Mouse (Mus musculus) embryonic facial prominence, embryonic 14.5 days (tissue): Measurements from ENCODE around the gene Ankrd12. TPM values are rescaled to one million over a fixed set of nuclear protein-coding genes. Genes with fewer than 3 reads are reported as not detected.

ENCODE experiments used
- ATAC-seq: fragments of 200-750 bp; cut with Nextera tagmentation; 2 replicates; pipeline ENCODE4 v1.8.0; 2017; ENCODE audit warnings: low read depth, moderate number of reproducible peaks, moderate TSS enrichment
- DNase-seq: peaks from one replicate; pipeline ENCODE4 v3.0.0-alpha.2; 2015; ENCODE audit warnings: low spot score
- H3K27ac ChIP-seq: fragments of 300-500 bp; sonication (generic); replicated peaks from 2 replicates; pipeline ENCODE4 v1.5.1; 2014; ENCODE audit warnings: low read depth, mild to moderate bottlenecking, low read length, moderate library complexity
- H3K27me3 ChIP-seq: fragments of 300-500 bp; sonication (generic); replicated peaks from 2 replicates; pipeline ENCODE4 v1.6.1; 2014; ENCODE audit warnings: low read length; ENCODE audit not compliant: control insufficient read depth, insufficient read depth
- H3K36me3 ChIP-seq: fragments of 300-500 bp; sonication (generic); 2 replicates; pipeline ENCODE4 v1.6.1; 2014; ENCODE audit warnings: low read length, mixed read lengths; ENCODE audit not compliant: control insufficient read depth, insufficient read depth
- H3K4me1 ChIP-seq: fragments of 300-500 bp; sonication (generic); 2 replicates; pipeline ENCODE4 v1.6.1; 2014; ENCODE audit warnings: antibody characterized with exemption, low read length; ENCODE audit not compliant: control insufficient read depth, insufficient read depth
- H3K4me2 ChIP-seq: fragments of 300-500 bp; sonication (generic); 2 replicates; pipeline ENCODE4 v1.6.1; 2014; ENCODE audit warnings: low read depth, mild to moderate bottlenecking, low read length, moderate library complexity, mixed read lengths
- H3K4me3 ChIP-seq: fragments of 300-500 bp; sonication (generic); 2 replicates; pipeline ENCODE4 v1.5.1; 2014; ENCODE audit warnings: low read depth, mild to moderate bottlenecking, low read length
- H3K9ac ChIP-seq: fragments of 300-500 bp; sonication (generic); 2 replicates; pipeline ENCODE4 v1.6.1; 2014; ENCODE audit warnings: low read depth, mild to moderate bottlenecking, low read length, moderate library complexity, mixed read lengths
- H3K9me3 ChIP-seq: fragments of 300-500 bp; sonication (generic); 2 replicates; pipeline ENCODE4 v1.6.1; 2016; ENCODE audit warnings: low read length; ENCODE audit not compliant: control insufficient read depth
- WGBS: fragments of 180-500 bp; shearing (Covaris S2); extraction: QIAGEN DNeasy Blood & Tissue Kit; methylation state at CpG from one replicate; pipeline ENCODE4 v1.1.7; 2014; 5-methylcytosine and 5-hydroxymethylcytosine counted together
- polyA plus RNA-seq: library from polyadenylated mRNA; unstranded; fragments of >200 nt; fragmentation: Nextera tagmentation; extraction: Ambion mirVana; gene quantifications from 2 replicates; pipeline ENCODE4 v1.2.1, GENCODE M21; 2014

Gene Ankrd12
- polyA plus RNA-seq, 1 experiment from 2014 or later, result 25.2 TPM

DNA sequence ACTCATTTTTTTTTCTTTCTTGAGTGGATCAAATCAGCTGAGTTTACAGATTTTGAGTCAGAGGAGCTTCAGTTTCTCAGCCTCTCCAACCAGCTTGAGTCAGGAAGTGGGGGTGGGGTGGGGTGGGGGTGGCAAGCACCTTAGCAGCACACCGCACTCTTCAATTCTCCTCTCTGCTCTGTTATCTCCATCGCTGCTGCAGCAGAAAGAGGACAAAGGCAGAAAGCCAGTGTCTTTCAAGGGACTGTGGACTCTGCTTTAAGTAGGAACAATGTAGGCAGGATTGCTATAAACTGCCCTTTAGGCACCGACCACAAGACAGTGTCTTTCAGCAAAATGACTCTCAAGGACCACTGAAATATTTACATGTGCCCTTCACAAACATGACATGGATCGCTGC, 122.9 kb downstream of the Ankrd12 start:
- H3K9me3 ChIP-seq, result no peaks in the 10 kb centered on the region
- 60% methylated on average over 4 of the region's 4 CpGs for WGBS
- H3K36me3 ChIP-seq, result no peaks in the 10 kb centered on the region

DNA sequence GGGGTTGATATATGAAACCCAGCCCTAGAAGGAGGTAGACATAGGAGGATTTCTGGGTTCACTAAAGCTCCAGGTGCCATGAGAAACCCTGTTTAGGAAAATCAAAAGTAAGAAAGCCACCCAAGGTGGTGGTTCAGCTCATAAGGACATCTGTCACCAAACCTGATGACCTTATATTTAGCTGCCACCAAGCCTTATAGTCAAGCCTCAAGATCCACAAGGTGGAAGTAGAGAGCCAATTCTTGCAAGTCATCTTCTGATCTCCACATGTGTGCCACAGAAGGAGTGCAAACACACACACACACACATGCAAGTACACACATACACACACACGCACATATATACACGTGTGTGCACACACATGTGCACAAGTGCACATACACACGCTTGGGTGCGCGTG, 124.8 kb downstream of the Ankrd12 start:
- no peaks in the 10 kb centered on the region for H3K27me3 ChIP-seq
- H3K27ac ChIP-seq, result no peak overlapping the region
- peaks cover 15% of the 10 kb centered on the region for H3K36me3 ChIP-seq
- H3K4me3 ChIP-seq, result no peak overlapping the region
- 89% methylated on average over 5 of the region's 5 CpGs for whole genome bisulfite sequencing
- no peak overlapping the region for H3K4me2 ChIP-seq
- no peak for DNase-seq
- no peaks in the 10 kb centered on the region for H3K9me3 ChIP-seq
- no peak overlapping the region for H3K9ac ChIP-seq
- no peak for ATAC-seq
- peaks cover 3% of the 10 kb centered on the region for H3K4me1 ChIP-seq

More for the DNA sequence above, 122.9 kb downstream of the Ankrd12 start:
- H3K4me3 ChIP-seq, result no peak overlapping the region
- DNase-seq, result no peak
- no peak overlapping the region for H3K4me2 ChIP-seq
- no peaks in the 10 kb centered on the region for H3K27me3 ChIP-seq
- H3K27ac ChIP-seq, result no peak overlapping the region
- ATAC-seq, result no peak
- no peak overlapping the region for H3K9ac ChIP-seq
- peaks cover 8% of the 10 kb centered on the region for H3K4me1 ChIP-seq

GRCm38 (mm10) chr17:65950622-65951404, 126.1 kb downstream of the Ankrd12 start, which contains the start of gene Twsg1:
TSS of gene Twsg1 (minus strand) at chr17:65951226.
- no peaks in the 10 kb centered on the region for H3K9me3 ChIP-seq
- peak within 1 kb of the TSS; percentile 88 for H3K27ac ChIP-seq
- ATAC-seq (peak; percentile 96), DNase-seq (peak; percentile 94)
- no peaks in the 10 kb centered on the region for H3K27me3 ChIP-seq
- H3K4me3 ChIP-seq, result peak within 1 kb of the TSS; percentile 94
- H3K36me3 ChIP-seq, result peaks cover 24% of the 10 kb centered on the region
- H3K4me2 ChIP-seq, result peak within 1 kb of the TSS; percentile 72
- WGBS, result under 1% methylated on average over 28 of the region's 87 CpGs
- H3K4me1 ChIP-seq, result peaks cover 3% of the 10 kb centered on the region
- peak within 1 kb of the TSS; percentile 95 for H3K9ac ChIP-seq

- H3K9me3 ChIP-seq, result no peaks in the 10 kb centered on the region
- H3K4me3 ChIP-seq, result peak overlapping the region; percentile 94
- no peaks in the 10 kb centered on the region for H3K27me3 ChIP-seq
- peak overlapping the region; percentile 88 for H3K27ac ChIP-seq
- peaks cover 28% of the 10 kb centered on the region for H3K36me3 ChIP-seq
- 24% methylated on average over 7 of the region's 7 CpGs for WGBS
- DNase-seq (no peak), ATAC-seq (no peak)
- peaks cover 3% of the 10 kb centered on the region for H3K4me1 ChIP-seq
- H3K4me2 ChIP-seq, result peak overlapping the region; percentile 72
- H3K9ac ChIP-seq, result peak overlapping the region; percentile 95
Observed at GRCm38 (mm10) chr17:65950183-65950582, 126.7 kb downstream of the Ankrd12 start.

- Histone ChIP-seq H3K9ac (no peak overlapping the region), H3K27ac (no peak overlapping the region), H3K4me3 (no peak overlapping the region), H3K36me3 (peaks cover 30% of the 10 kb centered on the region), H3K27me3 (no peaks in the 10 kb centered on the region), H3K4me1 (peaks cover 9% of the 10 kb centered on the region), H3K9me3 (no peaks in the 10 kb centered on the region), H3K4me2 (no peak overlapping the region)
- 81% methylated on average over 8 of the region's 8 CpGs for WGBS
- DNase-seq (no peak), ATAC-seq (no peak)
Observed at GRCm38 (mm10) chr17:65947307-65947706, 129.6 kb downstream of the Ankrd12 start.

GRCm38 (mm10) chr17:65945420-65945819, 131.5 kb downstream of the Ankrd12 start:
- H3K9ac ChIP-seq, result no peak overlapping the region
- peaks cover 9% of the 10 kb centered on the region for H3K4me1 ChIP-seq
- DNase-seq (no peak), ATAC-seq (no peak)
- 86% methylated on average over 2 of the region's 2 CpGs for WGBS
- H3K4me2 ChIP-seq, result no peak overlapping the region
- H3K27ac ChIP-seq, result no peak overlapping the region
- no peaks in the 10 kb centered on the region for H3K27me3 ChIP-seq
- peaks cover 30% of the 10 kb centered on the region for H3K36me3 ChIP-seq
- no peak overlapping the region for H3K4me3 ChIP-seq
- H3K9me3 ChIP-seq, result no peaks in the 10 kb centered on the region

- WGBS, result 70% methylated on average over 4 of the region's 4 CpGs
- H3K4me3 ChIP-seq, result no peak overlapping the region
- no peaks in the 10 kb centered on the region for H3K27me3 ChIP-seq
- H3K9me3 ChIP-seq, result no peaks in the 10 kb centered on the region
- peaks cover 5% of the 10 kb centered on the region; the same call in 1 of the 2 replicates for H3K4me1 ChIP-seq
- no peak overlapping the region for H3K9ac ChIP-seq
- no peak overlapping the region for H3K4me2 ChIP-seq
- ATAC-seq (no peak), DNase-seq (no peak)
- H3K27ac ChIP-seq, result no peak overlapping the region
- H3K36me3 ChIP-seq, result peaks cover 24% of the 10 kb centered on the region
Observed at GRCm38 (mm10) chr17:65942394-65942793, 134.5 kb downstream of the Ankrd12 start.

GRCm38 (mm10) chr17:65941275-65941674, 135.6 kb downstream of the Ankrd12 start:
- H3K36me3 ChIP-seq, result peaks cover 23% of the 10 kb centered on the region
- H3K9ac ChIP-seq, result no peak overlapping the region
- H3K4me3 ChIP-seq, result no peak overlapping the region
- H3K4me1 ChIP-seq, result peaks cover 5% of the 10 kb centered on the region; the same call in 1 of the 2 replicates
- no peak overlapping the region for H3K27ac ChIP-seq
- no peak for DNase-seq
- no peak for ATAC-seq
- 73% methylated on average over 6 of the region's 6 CpGs for WGBS
- no peaks in the 10 kb centered on the region for H3K9me3 ChIP-seq
- H3K27me3 ChIP-seq, result no peaks in the 10 kb centered on the region
- H3K4me2 ChIP-seq, result no peak overlapping the region

GRCm38 (mm10) chr17:65940221-65940620, 136.7 kb downstream of the Ankrd12 start:
- H3K27ac ChIP-seq, result no peak overlapping the region; the same call in 1 of the 2 replicates
- H3K4me2 ChIP-seq, result no peak overlapping the region

More at GRCm38 (mm10) chr17:65940221-65940620, 136.7 kb downstream of the Ankrd12 start:
- Histone ChIP-seq H3K9ac (no peak overlapping the region), H3K9me3 (no peaks in the 10 kb centered on the region), H3K4me1 (peaks cover 5% of the 10 kb centered on the region; the same call in 1 of the 2 replicates), H3K36me3 (peaks cover 27% of the 10 kb centered on the region), H3K27me3 (no peaks in the 10 kb centered on the region), H3K4me3 (no peak overlapping the region)
- DNase-seq, result no peak
- ATAC-seq, result no peak
- WGBS, result 68% methylated on average over 12 of the region's 12 CpGs
